In genomic region chr2:131174700-131175099, GRCm38 (mm10) we compare ENCODE assay signal across 8 mouse cellular contexts. TPM values are rescaled to one million over a fixed set of nuclear protein-coding genes. Genes with fewer than 3 reads are reported as not detected.
DNase-seq lines count a peak whose midpoint lies in the region; ATAC-seq lines count a peak whose summit lies in the region.

No protein-coding gene starts in this region.

- intact Hi-C loops in left cerebral cortex, postnatal 25 days (cut with DNase I) = no loop called here

- peak; percentile 91 for ATAC-seq in inflammation-experienced regulatory T-cells, adult 6 months

- DNase-seq in ovary, postnatal 36 days (ENCODE audit: low spot score) = peak; percentile 28
- DNase-seq in ovary, adult 18-20 months (ENCODE audit: low spot score) = no peak
- DNase-seq in cerebellum, postnatal 10 days = peak; percentile 74 to 82
- DNase-seq in frontal cortex, postnatal 14 days (ENCODE audit: low spot score in 2 of 2) = peak; percentile 41 to 54
- DNase-seq in left cerebral cortex, postnatal 25 days (ENCODE audit: low spot score in 2 of 2) = peak; percentile 80 to 87
- DNase-seq in mesoderm, embryonic 11.5 days (ENCODE audit: low read depth, low spot score) = peak; percentile 82
- DNase-seq in skeletal muscle tissue, adult 2 months (ENCODE audit: low read depth, low spot score) = peak; percentile 78

RNA-seq across cellular contexts. Expression of gene Cenpb, which starts 5.2 kb away (rescaled TPM):
- 1 to 10 TPM; 2.4 to 3.1 (median 2.7) TPM for polyA plus RNA-seq in inflammation-experienced regulatory T-cells, adult 6 months (2017; shearing (Covaris generic))
- total RNA-seq in left cerebral cortex, postnatal 25 days (2021) = 10 to 100 TPM; 77.3 to 78.8 TPM

RNA-seq across cellular contexts. Expression of gene Cdc25b, which starts 12.0 kb away (rescaled TPM):
- 100 to 1,000 TPM in 1 of 3 experiments, 10 to 100 TPM in 2; 55.5 to 163 (median 71.5) TPM for polyA plus RNA-seq in inflammation-experienced regulatory T-cells, adult 6 months (2017; shearing (Covaris generic))
- 10 to 100 TPM; 13.3 to 16.2 TPM for total RNA-seq in left cerebral cortex, postnatal 25 days (2021)

RNA-seq across cellular contexts. Expression of gene Spef1, which starts 12.4 kb away (rescaled TPM):
- polyA plus RNA-seq in inflammation-experienced regulatory T-cells, adult 6 months (2017; shearing (Covaris generic)) = under 1 TPM in 2 of 3 experiments, not detected in 1; 0.47 to 0.54 TPM
- total RNA-seq in left cerebral cortex, postnatal 25 days (2021) = 10 to 100 TPM in 1 of 2 experiments, 1 to 10 TPM in 1; 9.9 to 12.8 TPM

RNA-seq across cellular contexts. Expression of gene 1700037H04Rik, which starts 14.8 kb away (rescaled TPM):
- polyA plus RNA-seq in inflammation-experienced regulatory T-cells, adult 6 months (2017; shearing (Covaris generic)) = 10 to 100 TPM; 36.5 to 54.8 (median 46.3) TPM
- 10 to 100 TPM; 71.7 to 75.8 TPM for total RNA-seq in left cerebral cortex, postnatal 25 days (2021)

RNA-seq across cellular contexts. Expression of gene Ap5s1, which starts 32.2 kb away (rescaled TPM):
- 10 to 100 TPM; 13.4 to 25.1 (median 20.9) TPM for polyA plus RNA-seq in inflammation-experienced regulatory T-cells, adult 6 months (2017; shearing (Covaris generic))
- total RNA-seq in left cerebral cortex, postnatal 25 days (2021) = 10 to 100 TPM; 25.1 to 25.4 TPM
